Mouse (Mus musculus) MEL (cell line): ENCODE results near the gene Ncan. TPM values are rescaled to one million over a fixed set of nuclear protein-coding genes. Genes with fewer than 3 reads are reported as not detected.

Experiments
- DNase-seq: peaks from one replicate; pipeline ENCODE4 v3.0.0; 2011; ENCODE audit warnings: low read depth, low spot score
- H3K27ac ChIP-seq: 2 replicates; pipeline ENCODE4 v1.5.1; 2012; ENCODE audit warnings: low read depth, mild to moderate bottlenecking, control low read depth, low read length, moderate library complexity; ENCODE audit not compliant: control insufficient read depth
- H3K27me3 ChIP-seq, 2 experiments: fragments of 150-350 bp in 1 of 2; sonication (generic) in 1 of 2; 2 replicates each; pipeline ENCODE4 v1.6.1; 2012; ENCODE audit warnings: low read length in 2 of 2, mild to moderate bottlenecking in 2 of 2, improper control_type of control experiment in 1 of 2, moderate library complexity in 1 of 2; ENCODE audit not compliant: insufficient read depth in 2 of 2, control insufficient read depth in 1 of 2
- H3K36me3 ChIP-seq, 2 experiments: 2 replicates each; pipeline ENCODE4 v1.6.1; 2012 to 2014; ENCODE audit warnings: low read length in 2 of 2, improper control_type of control experiment in 1 of 2, inconsistent platforms in 1 of 2, mild to moderate bottlenecking in 1 of 2; ENCODE audit not compliant: insufficient read depth in 2 of 2, control insufficient read depth in 1 of 2
- H3K4me1 ChIP-seq, 2 experiments: fragments of 150-350 bp in 1 of 2; sonication (generic) in 1 of 2; 2 replicates each; pipeline ENCODE4 v1.6.1; 2012; ENCODE audit warnings: low read length in 2 of 2, improper control_type of control experiment in 1 of 2, mild to moderate bottlenecking in 1 of 2; ENCODE audit not compliant: insufficient read depth in 2 of 2, control insufficient read depth in 1 of 2
- H3K4me3 ChIP-seq, 2 experiments: fragments of 150-350 bp in 1 of 2; sonication (generic) in 1 of 2; 2 replicates each; pipeline ENCODE4 v1.5.1; 2012; ENCODE audit warnings: low read depth in 2 of 2, low read length in 2 of 2, mild to moderate bottlenecking in 2 of 2, moderate library complexity in 2 of 2, control low read depth in 1 of 2, improper control_type of control experiment in 1 of 2; ENCODE audit not compliant: control insufficient read depth in 1 of 2, insufficient read depth in 1 of 2
- H3K79me2 ChIP-seq: 2 replicates; pipeline ENCODE4 v1.6.1; 2012; ENCODE audit warnings: mild to moderate bottlenecking, low read length, moderate library complexity; ENCODE audit not compliant: control insufficient read depth, poor library complexity, insufficient read depth
- H3K9ac ChIP-seq: 2 replicates; pipeline ENCODE4 v1.6.1; 2012; ENCODE audit warnings: low read depth, mild to moderate bottlenecking, control low read depth, low read length, moderate library complexity; ENCODE audit not compliant: control insufficient read depth, poor library complexity, severe bottlenecking
- H3K9me3 ChIP-seq: fragments of 150-350 bp; sonication (generic); replicated peaks from 2 replicates; pipeline ENCODE4 v1.6.1; 2012; ENCODE audit warnings: mild to moderate bottlenecking, low read length, improper control_type of control experiment, moderate library complexity; ENCODE audit not compliant: insufficient read depth
- CHD1 ChIP-seq: IDR thresholded peaks from 2 replicates; pipeline ENCODE4 v1.6.1; 2012; ENCODE audit warnings: low read depth, mild to moderate bottlenecking, inconsistent platforms, low read length, improper control_type of control experiment
- E2F4 ChIP-seq: IDR thresholded peaks from 2 replicates; pipeline ENCODE4 v1.6.1; 2011; ENCODE audit warnings: low read depth, low read length, improper control_type of control experiment, borderline replicate concordance
- EP300 ChIP-seq, 2 experiments: IDR thresholded peaks; 2 replicates each; pipeline ENCODE4 v1.6.1; 2011; ENCODE audit warnings: improper control_type of control experiment in 2 of 2, low read length in 2 of 2, low read depth in 1 of 2, mild to moderate bottlenecking in 1 of 2
- GABPA ChIP-seq: IDR thresholded peaks from 2 replicates; pipeline ENCODE4 v1.6.1; 2012; ENCODE audit warnings: low read depth, mild to moderate bottlenecking, inconsistent platforms, low read length, improper control_type of control experiment, moderate library complexity
- GATA1 ChIP-seq: IDR thresholded peaks from 2 replicates; pipeline ENCODE4 v1.6.1; 2011; ENCODE audit warnings: low read depth, low read length, improper control_type of control experiment
- HCFC1 ChIP-seq: IDR thresholded peaks from 2 replicates; pipeline ENCODE4 v1.6.1; 2012; ENCODE audit warnings: low read depth, mild to moderate bottlenecking, inconsistent platforms, low read length, improper control_type of control experiment, moderate library complexity
- JUND ChIP-seq: IDR thresholded peaks from 2 replicates; pipeline ENCODE4 v1.6.1; 2011; ENCODE audit warnings: low read depth, mild to moderate bottlenecking, improper control_type of control experiment, low read length
- MAZ ChIP-seq: IDR thresholded peaks from 2 replicates; pipeline ENCODE4 v1.6.1; 2012; ENCODE audit warnings: low read depth, mild to moderate bottlenecking, inconsistent platforms, low read length, improper control_type of control experiment
- MEF2A ChIP-seq: IDR thresholded peaks from 2 replicates; pipeline ENCODE4 v1.6.1; 2014; ENCODE audit warnings: low read depth, mild to moderate bottlenecking, inconsistent platforms, low read length, improper control_type of control experiment; ENCODE audit not compliant: poor library complexity, insufficient replicate concordance, severe bottlenecking; ENCODE audit errors: extremely low read depth
- MXI1 ChIP-seq: IDR thresholded peaks from 2 replicates; pipeline ENCODE4 v1.6.1; 2011; ENCODE audit warnings: mild to moderate bottlenecking, low read depth, low read length, improper control_type of control experiment
- MYB ChIP-seq: IDR thresholded peaks from 2 replicates; pipeline ENCODE4 v1.6.1; 2011; ENCODE audit warnings: mild to moderate bottlenecking, low read depth, low read length, improper control_type of control experiment
- MYC ChIP-seq: IDR thresholded peaks from 2 replicates; pipeline ENCODE4 v1.6.1; 2011; ENCODE audit warnings: low read depth, mild to moderate bottlenecking, low read length, improper control_type of control experiment, moderate library complexity
- NRF1 ChIP-seq: IDR thresholded peaks from 2 replicates; pipeline ENCODE4 v1.6.1; 2014; ENCODE audit warnings: low read depth, mild to moderate bottlenecking, inconsistent platforms, low read length, improper control_type of control experiment, moderate library complexity; ENCODE audit not compliant: poor library complexity, insufficient read depth, severe bottlenecking
- POLR2A ChIP-seq, 2 experiments: IDR thresholded peaks; 2 replicates each; pipeline ENCODE4 v1.6.1; 2011 to 2012; ENCODE audit warnings: low read length in 2 of 2, mild to moderate bottlenecking in 2 of 2, control low read depth in 1 of 2, improper control_type of control experiment in 1 of 2, low read depth in 1 of 2, moderate library complexity in 1 of 2; ENCODE audit not compliant: control insufficient read depth in 1 of 2, insufficient read depth in 1 of 2, poor library complexity in 1 of 2
- POLR2AphosphoS2 ChIP-seq: IDR thresholded peaks from 2 replicates; pipeline ENCODE4 v1.6.1; 2011; ENCODE audit warnings: low read length, improper control_type of control experiment
- POLR2AphosphoS5 ChIP-seq: IDR thresholded peaks from 2 replicates; pipeline ENCODE4 v1.6.1; 2012; ENCODE audit warnings: low read depth, borderline replicate concordance, mild to moderate bottlenecking, inconsistent platforms, low read length, moderate library complexity, mixed read lengths
- SMC3 ChIP-seq: IDR thresholded peaks from 2 replicates; pipeline ENCODE4 v1.6.1; 2011; ENCODE audit warnings: low read depth, low read length, improper control_type of control experiment
- TAL1 ChIP-seq: IDR thresholded peaks from 2 replicates; pipeline ENCODE4 v1.6.1; 2012; ENCODE audit warnings: mild to moderate bottlenecking, inconsistent platforms, low read length, moderate library complexity, mixed read lengths
- TCF12 ChIP-seq: IDR thresholded peaks from 2 replicates; pipeline ENCODE4 v1.6.1; 2014; ENCODE audit warnings: low read depth, mild to moderate bottlenecking, inconsistent platforms, low read length, improper control_type of control experiment, moderate library complexity
- UBTF ChIP-seq: IDR thresholded peaks from 2 replicates; pipeline ENCODE4 v1.6.1; 2012; ENCODE audit warnings: low read depth, mild to moderate bottlenecking, inconsistent platforms, low read length, improper control_type of control experiment, moderate library complexity, borderline replicate concordance; ENCODE audit not compliant: insufficient read depth
- USF2 ChIP-seq, 2 experiments: IDR thresholded peaks; 2 replicates each; pipeline ENCODE4 v1.6.1; 2011 to 2012; ENCODE audit warnings: improper control_type of control experiment in 2 of 2, low read length in 2 of 2, borderline replicate concordance in 1 of 2, inconsistent platforms in 1 of 2, low read depth in 1 of 2, mild to moderate bottlenecking in 1 of 2; ENCODE audit not compliant: insufficient read depth in 1 of 2
- ZC3H11A ChIP-seq: IDR thresholded peaks from 2 replicates; pipeline ENCODE4 v1.6.1; 2012; ENCODE audit warnings: low read depth, mild to moderate bottlenecking, inconsistent platforms, low read length, improper control_type of control experiment
- ZKSCAN1 ChIP-seq: IDR thresholded peaks from 2 replicates; pipeline ENCODE4 v1.6.1; 2012; ENCODE audit warnings: low read depth, mild to moderate bottlenecking, inconsistent platforms, low read length, improper control_type of control experiment, moderate library complexity
- ZMIZ1 ChIP-seq: IDR thresholded peaks from 2 replicates; pipeline ENCODE4 v1.6.1; 2012; ENCODE audit warnings: low read depth, mild to moderate bottlenecking, inconsistent platforms, low read length, improper control_type of control experiment, moderate library complexity
- ZNF384 ChIP-seq: IDR thresholded peaks from 2 replicates; pipeline ENCODE4 v1.6.1; 2012; ENCODE audit warnings: low read depth, mild to moderate bottlenecking, inconsistent platforms, low read length, improper control_type of control experiment
- polyA plus RNA-seq, 2 experiments: library from polyadenylated mRNA; stranded (reverse) in 1 of 2; unstranded in 1 of 2; fragments of >175 nt in 1 of 2; fragments of >200 nt in 1 of 2; gene quantifications; 2 replicates each; pipeline versions ENCODE4 v1.2.1 to v1.2.4; 2012; ENCODE audit warnings: low replicate concordance in 2 of 2, low read depth in 1 of 2; ENCODE audit not compliant: insufficient read length in 2 of 2, insufficient read depth in 1 of 2, missing spikeins in 1 of 2
- total RNA-seq: library from RNA; depleted of rRNA; stranded (reverse); fragments of 300-350 nt; gene quantifications from 2 replicates; pipeline ENCODE4 v1.2.3, GENCODE M21; 2012

The Ncan gene
- total and polyA plus RNA-seq, 3 experiments, result not detected

DNA sequence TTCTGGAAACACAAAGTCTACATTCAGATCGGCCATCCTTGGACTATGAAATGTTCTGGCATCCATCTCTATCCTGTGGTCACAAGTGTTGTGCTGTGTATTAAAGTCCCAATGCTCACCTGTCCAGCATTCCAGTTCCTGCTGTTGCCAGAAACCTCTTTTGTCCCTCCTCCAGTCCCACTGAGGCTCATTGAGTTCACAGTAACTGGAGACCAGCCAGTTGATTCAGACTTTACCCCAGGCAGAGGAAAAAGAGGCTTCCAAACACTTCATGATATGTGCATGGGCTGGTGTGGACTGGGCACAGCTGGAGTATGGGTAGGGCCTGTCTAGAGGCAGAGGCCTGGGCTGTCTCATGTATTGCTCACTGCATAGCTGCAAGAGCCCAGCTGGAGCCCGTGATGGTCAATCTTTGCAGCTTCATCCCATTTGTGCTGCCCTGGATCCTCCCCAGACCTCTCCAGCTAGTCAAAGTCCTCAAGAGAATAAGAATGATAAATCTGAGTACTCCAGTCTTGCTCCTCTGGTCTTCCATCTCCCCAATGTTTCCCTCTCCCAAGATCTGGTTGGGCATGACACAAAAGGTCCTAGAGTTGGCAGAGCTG, 48.7 kb downstream of the Ncan start:
- no peaks in the 10 kb centered on the region for H3K79me2 ChIP-seq
- peaks cover 4 to 20% of the 10 kb centered on the region in 2 experiments for H3K4me1 ChIP-seq
- H3K4me3 ChIP-seq, result no peak overlapping the region
- H3K9ac ChIP-seq, result no peak overlapping the region
- no peak overlapping the region for H3K27ac ChIP-seq
- TF ChIP-seq NRF1 (no peak), ZKSCAN1 (no peak), TAL1 (no peak), HCFC1 (no peak), ZNF384 (no peak), UBTF (no peak), MYB (no peak), TCF12 (no peak), SMC3 (no peak), MAZ (no peak), ZC3H11A (no peak), MEF2A (no peak), GABPA (no peak), ZMIZ1 (no peak)
- H3K36me3 ChIP-seq, result peaks cover 0 to 13% of the 10 kb centered on the region in 2 experiments
- H3K9me3 ChIP-seq, result no peaks in the 10 kb centered on the region
- DNase-seq, result no peak
- no peaks in the 10 kb centered on the region for H3K27me3 ChIP-seq

DNA sequence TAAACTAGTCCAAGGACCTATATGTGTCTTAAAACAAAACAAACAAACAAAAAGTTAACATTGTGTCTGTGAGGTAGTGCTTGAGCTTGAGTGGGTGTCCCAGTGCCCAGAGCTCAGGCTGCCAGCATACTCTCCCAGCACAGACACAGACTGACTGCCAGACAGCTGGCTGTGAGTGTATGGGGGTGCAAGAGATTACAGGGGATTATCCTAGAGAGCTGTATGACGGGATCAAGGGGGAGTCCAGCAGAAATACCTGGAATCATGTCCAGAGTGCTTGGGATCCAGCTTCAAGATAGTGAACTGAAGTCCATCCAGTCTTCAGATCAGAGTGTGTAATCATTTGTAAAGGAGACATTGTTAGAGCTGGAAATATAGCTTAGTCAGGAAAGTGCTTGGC, 63.0 kb downstream of the Ncan start:
- TF ChIP-seq NRF1 (no peak), JUND (no peak), MYC (no peak), CHD1 (no peak), MXI1 (no peak), ZC3H11A (no peak), MYB (no peak), POLR2AphosphoS5 (no peak), E2F4 (no peak), POLR2A (IDR thresholded peaks at IDR 0.05; ENCODE audit: control insufficient read depth in 1 of 2, insufficient read depth in 1 of 2, low read depth in 1 of 2, low read length in 2 of 2, poor library complexity in 1 of 2) (no peak), HCFC1 (no peak), POLR2AphosphoS2 (no peak), UBTF (no peak), USF2 (IDR thresholded peaks at IDR 0.05; ENCODE audit: borderline replicate concordance in 1 of 2, insufficient read depth in 1 of 2, low read depth in 1 of 2, low read length in 2 of 2) (no peak), GATA1 (no peak), EP300 (IDR thresholded peaks at IDR 0.05; ENCODE audit: low read depth in 1 of 2, low read length in 2 of 2) (no peak), SMC3 (no peak)
- DNase-seq, result no peak
- Histone ChIP-seq H3K36me3 (peaks cover 0 to 6% of the 10 kb centered on the region in 2 experiments; a peak in 1 of 4 replicates), H3K27me3 (no peaks in the 10 kb centered on the region), H3K4me1 (no peaks in the 10 kb centered on the region), H3K27ac (no peak overlapping the region), H3K9me3 (no peaks in the 10 kb centered on the region), H3K9ac (no peak overlapping the region), H3K79me2 (no peaks in the 10 kb centered on the region), H3K4me3 (no peak overlapping the region)
